Mouse (Mus musculus): Measurements from ENCODE around the gene Wnk2.

DNA sequence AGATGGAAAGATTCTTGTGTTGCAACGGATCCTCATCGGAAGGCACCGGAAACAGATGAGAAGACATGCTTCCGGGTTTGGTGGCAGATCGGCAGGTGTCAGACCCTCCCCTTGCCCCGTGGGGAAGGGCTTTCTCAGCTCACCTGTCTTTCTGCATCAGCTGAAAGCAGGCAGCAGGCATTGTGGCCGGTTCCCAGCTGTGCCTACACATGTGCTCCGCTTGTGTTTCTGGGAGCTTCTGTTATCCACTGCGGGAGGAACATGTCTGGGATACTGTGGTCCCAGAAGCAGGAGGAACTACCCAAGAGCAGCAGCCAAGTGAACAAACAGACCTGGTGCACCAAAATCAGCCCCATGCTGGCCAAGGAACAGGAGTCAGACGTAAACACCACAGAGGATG lies 27.7 kb upstream of the Wnk2 start:
- TF ChIP-seq CTCF (IDR thresholded peaks at IDR 0.05; ENCODE audit: control insufficient read depth, insufficient read depth, insufficient read length) (no peak), MYOG (IDR thresholded peaks at IDR 0.05; ENCODE audit: control insufficient read depth, extremely low read depth, insufficient read length) (no peak), USF1 (IDR thresholded peaks at IDR 0.05; ENCODE audit: low read depth) (no peak), MYOD1 (IDR thresholded peaks at IDR 0.05; ENCODE audit: control insufficient read depth, insufficient read length, low read depth) (no peak), MAX (IDR thresholded peaks at IDR 0.05) (no peak)
